Mouse (Mus musculus): ENCODE measurements around the gene Gipc3. TPM values are rescaled to one million over a fixed set of nuclear protein-coding genes. Genes with fewer than 3 reads are reported as not detected.
A peak's percentile ranks its signal among the peaks of the same experiment; 100 is the strongest.

The Gipc3 gene
- total RNA-seq, 2 experiments from 2014 or later: 0.12 to 0.28 TPM

DNA sequence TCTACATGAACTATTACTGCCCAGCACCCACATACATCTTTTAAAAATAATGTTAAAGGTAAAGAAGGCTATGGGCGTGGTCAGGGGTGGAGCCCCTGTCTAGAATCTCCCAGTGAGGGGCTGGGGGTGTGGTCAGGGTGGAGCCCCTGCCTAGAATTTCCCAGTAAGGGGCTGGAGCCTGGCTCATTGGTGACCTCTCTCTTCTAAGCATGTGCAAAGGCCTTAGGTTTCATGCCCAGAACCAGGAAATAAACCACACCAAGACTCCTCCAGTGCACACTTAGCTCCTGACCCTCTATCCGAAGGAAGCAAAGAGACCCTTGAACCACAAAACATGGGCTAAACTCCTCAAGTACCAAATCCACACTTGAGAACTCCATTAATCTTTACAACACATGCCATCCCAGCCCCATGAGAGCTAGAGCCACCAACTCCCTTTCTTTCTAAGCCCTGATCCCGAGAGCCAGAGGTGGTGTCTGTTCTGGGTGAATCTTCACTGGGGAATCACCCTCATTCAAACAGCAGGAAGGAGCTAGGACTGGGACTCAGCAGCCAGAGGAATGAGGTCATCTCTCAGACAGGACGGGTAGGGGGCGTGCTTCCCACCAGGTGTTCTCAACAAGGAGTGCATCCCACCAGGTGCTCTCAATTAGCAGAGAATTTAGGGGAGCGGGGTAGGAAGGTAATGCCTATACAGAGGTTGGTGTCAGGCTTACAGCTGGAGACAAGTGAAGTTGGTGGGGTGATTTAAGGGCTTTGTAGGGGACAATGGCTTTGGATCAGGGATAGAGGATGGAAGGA lies 33.7 kb upstream of the Gipc3 start:
- DNase-seq: no peak
- intact Hi-C loops (cut with DNase I): no loop called here

DNA sequence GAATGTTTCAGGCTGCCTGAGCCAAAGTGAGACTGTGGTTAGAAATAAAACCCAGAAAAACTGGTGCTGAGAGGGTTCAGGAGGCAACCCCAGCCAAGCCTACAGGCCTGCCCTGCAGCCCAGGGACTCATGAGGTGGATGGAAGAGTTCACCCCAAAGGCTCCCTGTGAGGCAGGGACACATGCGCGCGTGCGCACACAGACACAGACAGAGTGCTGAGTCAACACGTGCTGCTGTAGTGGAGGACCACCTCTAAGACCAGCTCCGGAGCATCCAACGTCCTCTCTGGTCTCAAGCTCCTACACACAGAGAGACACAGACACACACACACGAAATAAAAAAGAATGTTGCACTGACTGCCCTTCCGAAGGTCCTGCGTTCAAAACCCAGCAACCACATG lies 32.3 kb upstream of the Gipc3 start:
- DNase-seq: no peak
- intact Hi-C loops (cut with DNase I): no loop called here

DNA sequence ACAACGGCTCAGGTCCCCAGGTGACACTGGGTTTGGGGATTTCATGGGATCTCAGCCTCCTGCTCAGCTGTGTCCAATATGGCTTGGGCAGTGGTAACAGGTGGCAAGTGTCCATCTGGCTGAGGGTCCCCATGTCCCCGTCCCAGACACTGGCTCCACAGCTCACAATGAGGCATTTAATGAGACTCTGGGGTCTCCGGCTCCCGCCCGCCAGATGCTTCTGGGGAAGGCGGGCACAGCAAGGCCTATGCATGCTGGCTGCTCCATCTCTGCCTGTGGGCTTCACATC lies 24.1 kb upstream of the Gipc3 start:
- DNase-seq: no peak
- intact Hi-C loops (cut with DNase I): no loop called here

DNA sequence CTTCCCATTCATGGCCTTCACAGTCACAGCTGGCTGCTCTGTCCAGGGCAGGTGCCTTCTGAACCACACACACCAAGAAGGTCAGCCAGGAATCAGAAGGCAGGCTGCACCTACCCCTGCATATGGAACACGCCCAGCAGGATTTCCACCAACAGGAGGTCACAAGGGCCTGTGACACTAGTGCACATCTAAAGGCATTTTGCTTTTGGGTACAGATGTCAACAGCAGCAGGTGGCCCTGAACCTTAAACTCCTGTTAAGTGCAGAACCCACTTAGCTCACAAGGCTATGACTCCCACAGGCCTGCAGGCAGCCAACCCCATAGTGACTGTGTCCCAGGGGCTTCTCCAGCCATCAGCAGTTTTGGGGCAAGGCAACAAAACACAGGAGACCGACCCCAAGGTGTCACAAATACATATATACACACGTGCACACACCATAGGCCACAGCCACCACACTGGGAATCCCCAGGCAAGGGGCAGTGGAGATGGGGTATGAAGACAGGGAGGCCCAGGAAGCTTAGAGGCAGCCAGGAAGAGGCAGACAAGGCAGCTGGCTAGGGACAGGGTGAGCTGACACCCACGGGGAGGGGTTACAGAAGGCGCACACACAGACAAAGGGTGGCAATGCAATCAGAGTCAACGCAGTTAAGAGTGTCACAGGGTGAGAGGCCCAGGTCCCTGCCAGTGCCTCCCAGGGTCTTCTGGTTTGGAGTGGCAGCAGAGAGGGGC lies 23.6 kb upstream of the Gipc3 start:
- DNase-seq: no peak
- intact Hi-C loops (cut with DNase I): no loop called here

DNA sequence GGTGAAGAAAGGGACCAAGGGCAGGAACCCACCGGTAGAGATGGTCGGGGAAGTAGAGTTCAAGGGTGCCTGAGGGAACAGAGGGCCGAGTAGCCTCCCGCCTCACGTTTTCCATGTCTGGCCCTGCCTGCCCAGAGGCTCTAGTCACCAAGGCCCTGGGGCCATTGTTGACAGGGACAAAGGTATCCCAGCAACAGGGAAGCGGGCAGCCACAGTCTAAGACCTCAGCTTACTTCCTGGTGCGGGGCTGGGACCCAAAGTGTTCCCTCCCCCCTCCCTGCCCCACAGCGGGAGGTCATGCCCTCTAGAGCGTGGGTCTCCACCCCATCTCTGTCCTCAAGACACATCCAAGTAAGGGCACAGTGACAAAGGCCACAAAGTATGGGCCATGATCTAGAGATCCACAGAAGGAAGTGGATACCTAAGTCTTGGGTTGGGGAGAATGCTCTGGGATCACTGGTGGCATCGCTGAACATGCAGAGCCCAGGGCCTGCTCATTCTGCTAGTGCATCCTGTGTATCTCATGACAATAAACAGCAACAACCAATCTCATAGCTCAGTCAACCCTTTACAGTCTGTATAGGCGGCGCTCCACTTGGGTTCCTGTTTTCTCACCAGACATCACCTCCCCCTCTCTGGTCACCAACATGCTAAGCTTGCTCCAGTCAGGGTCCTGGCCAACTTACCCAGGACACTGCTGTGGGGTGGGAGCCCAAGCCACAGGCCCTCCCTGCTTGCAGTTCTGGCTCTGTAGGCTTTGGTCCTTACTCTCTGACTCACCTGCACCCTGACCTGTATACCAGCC lies 22.8 kb upstream of the Gipc3 start, which contains the start of gene 4930404N11Rik:
Gene 4930404N11Rik, minus strand, starts transcription at position 145 of the 805 bp plus-strand sequence.
- intact Hi-C loops (cut with DNase I): no loop called here
- no peak for DNase-seq

DNA sequence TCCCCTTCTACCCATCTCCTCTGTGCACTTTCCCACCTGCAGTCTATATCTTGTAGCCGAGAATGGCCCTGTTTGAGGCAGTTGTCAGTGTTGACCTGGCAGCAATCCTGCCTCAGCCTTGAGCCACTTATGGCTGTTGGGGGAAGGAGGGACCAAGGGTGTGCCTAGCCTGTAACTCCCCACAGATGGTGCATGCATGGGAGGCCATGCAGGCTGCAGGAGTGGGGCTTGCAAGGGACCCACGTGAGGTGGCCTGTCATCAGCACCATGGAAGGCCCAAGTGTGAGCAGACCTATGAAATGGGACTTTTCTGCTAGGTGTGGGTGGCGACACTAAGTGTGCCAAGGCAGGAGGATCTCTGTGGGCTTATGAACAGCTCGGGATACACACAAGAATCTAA lies 22.0 kb upstream of the Gipc3 start:
- intact Hi-C loops (cut with DNase I): no loop called here
- DNase-seq: no peak

DNA sequence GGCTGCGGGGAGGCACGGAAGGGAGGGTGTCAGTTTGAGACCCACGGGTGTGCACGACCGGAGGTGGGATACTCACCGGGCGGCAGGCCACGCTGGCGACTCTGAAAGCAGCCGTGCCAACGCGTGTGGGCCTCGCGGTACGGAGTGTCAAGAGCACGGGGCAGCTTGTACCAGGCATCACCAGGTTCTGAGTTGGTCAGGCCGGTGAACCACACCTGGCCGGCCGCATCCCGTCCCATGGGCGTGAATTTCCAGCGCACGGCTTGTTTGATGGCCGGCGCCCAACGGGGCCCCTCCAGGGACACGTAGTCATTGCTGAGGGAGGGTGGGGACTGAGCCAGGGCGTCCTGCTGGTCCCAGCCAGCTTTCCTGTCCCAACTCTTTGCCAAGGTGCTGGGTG lies 21.6 kb upstream of the Gipc3 start:
- DNase-seq: no peak
- intact Hi-C loops (cut with DNase I): no loop called here

DNA sequence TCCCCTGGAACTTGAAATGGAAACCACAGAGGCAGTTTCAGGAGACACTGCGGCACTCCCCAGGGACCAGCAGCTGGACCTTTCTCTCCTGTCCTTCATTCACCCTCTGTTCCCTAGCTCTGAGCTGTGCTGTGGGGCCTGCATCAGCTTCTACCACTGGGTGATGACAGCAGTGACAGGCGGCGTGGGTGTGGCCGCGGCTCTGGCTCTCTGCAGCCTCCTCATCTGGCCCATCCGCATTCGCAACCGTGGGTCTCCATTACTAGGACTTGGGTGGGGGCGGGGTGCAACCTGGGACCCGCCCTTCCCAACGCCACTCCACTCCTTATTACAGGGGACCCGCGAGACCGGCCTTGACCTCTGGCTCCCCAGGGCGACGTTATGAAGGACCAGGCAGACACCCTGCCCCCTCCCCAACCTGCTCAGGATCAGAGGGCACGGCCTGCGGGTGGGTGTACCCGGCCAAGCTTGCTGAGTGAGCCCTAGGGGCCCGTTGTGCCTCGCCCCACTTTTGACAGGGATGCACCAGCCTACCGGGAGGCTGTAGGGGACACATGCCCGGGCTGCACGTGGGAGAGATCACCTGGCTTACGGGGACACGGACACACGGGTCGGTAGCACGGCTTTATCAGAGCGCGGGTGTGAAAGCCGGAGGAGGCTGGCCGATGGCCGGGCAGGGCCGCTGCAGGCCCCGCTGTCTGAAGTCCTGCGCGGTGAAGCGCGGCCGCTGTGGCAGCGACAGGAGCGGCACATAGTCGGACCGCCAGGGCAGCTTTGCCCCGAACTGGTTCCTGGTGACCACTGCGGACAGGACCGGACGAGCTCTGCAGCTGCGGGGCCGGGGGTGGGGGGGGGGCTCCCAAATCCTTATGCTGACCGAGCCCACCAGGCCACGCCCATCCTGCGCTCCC lies 20.6 kb upstream of the Gipc3 start:
- no peak for DNase-seq
- intact Hi-C loops (cut with DNase I): no loop called here

DNA sequence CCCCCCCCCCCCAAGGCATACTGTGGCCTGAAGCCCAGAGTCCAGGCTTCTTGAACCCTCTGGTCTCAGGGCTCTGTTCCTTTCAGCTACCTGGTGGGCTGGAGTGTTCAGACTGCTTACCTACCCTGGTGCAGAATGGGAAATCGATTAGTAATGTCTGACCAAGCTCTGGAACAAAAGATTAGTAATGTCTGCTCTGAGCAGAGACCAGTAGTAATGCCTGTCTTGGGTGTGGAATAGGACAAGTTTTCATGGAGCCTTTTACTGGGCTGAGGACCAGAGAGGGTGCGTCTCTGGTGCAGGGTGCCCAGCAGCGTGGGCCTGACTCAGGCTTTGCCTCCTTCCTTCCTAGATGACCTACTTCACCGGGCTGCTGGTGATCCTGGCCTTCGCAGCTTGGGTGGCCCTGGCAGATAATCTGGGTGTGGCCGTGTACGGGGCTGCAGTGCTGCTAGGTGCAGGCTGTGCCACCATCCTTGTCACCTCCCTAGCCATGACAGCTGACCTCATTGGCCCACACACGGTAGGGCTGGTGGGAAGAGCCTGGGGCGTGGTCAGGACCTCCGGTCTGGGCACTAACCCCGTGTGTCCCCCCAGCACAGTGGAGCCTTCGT lies 19.4 kb upstream of the Gipc3 start:
- DNase-seq: no peak
- intact Hi-C loops (cut with DNase I): no loop called here

DNA sequence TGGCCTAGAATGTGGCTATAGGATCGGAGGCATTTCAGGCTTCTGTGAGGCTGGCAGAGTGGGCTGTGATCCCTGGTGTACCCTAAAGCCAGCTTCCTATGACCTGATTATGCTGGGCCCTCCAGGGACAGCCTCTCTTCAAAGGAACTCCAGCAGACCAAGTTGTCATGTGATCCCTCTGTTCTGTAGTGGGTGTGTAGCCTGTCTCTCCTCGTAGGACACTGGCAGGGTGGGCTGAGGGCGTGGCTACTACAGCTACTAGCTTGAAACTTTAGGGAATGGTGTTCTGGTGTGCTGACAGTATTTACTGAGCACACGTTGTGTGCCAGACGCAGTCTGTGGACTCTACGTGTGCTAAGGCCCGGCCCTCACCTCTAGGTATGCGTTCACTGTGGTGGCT lies 17.7 kb upstream of the Gipc3 start:
- no peak for DNase-seq
- intact Hi-C loops (cut with DNase I): no loop called here

DNA sequence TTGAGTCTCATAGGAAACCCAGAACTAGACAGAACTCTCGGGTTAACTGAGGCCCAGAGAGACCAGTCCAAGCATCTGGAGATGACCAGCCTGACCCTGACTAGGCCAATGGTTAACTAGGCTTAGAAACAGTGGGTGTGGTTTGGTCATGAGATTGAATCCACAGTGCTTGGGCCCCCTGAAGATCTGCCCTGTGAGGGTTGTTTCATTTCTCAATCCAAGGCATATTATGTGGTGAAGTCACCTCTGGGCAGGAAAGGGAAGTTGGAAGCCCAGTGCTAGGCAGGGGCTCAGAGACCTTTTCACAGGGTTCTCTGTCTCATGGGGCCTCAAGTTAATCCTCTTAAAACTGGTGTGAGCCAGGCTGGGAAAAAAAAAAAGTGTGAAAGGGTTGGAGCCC lies 15.8 kb upstream of the Gipc3 start:
- no peak for DNase-seq
- intact Hi-C loops (cut with DNase I): no loop called here

DNA sequence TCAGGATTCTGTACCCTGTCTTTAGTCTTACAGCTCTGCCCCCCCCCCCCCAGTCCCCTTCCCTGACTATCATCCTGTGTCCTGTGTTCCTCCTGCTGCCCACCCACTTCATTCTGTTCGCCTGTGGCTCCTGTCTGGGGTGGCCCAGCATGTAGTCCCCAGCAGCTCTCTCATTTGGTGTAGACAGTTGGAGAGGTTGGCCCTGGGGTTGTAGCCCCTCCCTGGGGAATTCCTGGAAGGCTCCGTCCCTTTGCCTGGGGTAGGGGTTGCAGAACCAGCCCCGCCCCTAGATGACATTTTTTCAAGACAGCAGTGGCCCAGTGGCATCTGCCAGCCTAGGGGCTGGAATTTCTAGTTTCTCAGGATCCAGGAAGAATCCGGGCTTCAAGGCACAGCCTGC lies 15.1 kb upstream of the Gipc3 start:
- no peak for DNase-seq
- intact Hi-C loops (cut with DNase I): no loop called here

DNA sequence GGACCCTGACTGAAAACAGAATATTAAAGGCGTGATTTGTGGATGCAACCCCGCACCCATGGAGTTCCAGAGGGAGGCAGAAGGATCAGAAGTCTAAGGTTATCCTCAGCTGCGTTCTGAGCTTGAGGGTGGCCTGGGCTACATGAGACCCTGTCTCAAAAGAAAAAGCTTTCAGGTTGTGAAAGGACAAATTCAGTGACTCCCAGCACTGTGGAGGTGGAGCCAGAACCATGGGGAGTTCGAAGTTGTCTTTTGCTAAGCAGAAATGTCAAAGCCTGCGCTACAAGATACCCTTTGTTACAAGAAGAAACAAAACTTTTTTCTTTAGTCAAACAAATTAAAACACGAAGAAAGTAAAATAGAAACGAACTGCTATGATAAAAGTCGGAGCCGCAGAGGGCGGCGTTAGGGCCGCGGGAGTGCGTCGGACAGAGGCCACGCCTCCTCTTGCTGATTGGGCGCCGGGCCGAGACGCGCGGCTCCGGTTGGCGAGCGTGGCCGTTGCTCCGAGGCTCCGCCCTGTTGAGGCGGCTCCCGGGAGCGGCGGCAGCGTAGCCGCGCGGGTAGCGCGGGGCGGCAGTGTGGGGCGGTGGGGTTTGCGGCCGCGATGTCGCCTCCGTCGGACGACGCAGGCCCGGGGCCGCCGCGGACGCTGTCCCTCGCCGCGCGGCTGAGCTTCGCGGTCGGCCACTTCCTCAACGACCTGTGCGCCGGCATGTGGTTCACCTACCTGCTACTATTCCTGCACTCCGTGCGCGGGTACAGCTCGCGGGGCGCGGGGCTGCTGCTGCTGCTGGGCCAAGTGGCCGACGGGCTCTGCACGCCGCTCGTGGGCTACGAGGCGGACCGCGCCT lies 14.2 kb upstream of the Gipc3 start, which contains the start of gene Mfsd12:
Gene Mfsd12, plus strand, starts transcription at position 501 of the 854 bp plus-strand sequence.
- DNase-seq: peak; percentile 94
- intact Hi-C loops (cut with DNase I): no loop called here

DNA sequence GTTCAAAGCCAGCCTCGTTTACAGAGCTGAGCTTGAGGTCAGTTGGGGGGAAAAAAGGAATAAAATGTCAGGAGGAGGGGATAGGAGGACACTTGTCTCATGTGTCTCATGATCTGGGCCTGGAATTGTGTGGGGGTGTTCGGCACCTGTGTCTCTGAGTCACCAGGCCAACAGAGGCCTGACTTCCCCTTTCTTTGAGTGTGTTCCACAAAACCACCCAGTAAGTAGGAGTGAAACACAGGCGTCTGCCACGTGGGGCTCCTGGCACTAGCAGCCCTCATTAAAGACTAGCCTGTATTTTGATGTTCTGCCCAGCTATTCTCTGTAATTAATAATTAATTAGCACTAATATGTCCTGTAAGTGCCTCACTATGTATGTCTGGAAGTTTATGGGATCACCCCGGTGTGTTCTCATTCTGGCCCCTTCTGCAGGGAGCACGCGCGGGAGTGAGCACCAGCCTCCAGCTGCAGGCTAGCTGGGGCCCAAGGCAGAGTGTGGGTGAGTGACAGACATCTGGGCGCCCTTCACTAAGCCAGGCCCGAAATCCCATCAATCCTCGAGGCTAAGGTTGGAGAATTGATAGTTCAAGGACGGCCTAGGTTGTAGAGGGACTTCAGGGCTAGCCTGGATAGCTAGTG lies 13.4 kb upstream of the Gipc3 start:
- no peak for DNase-seq
- intact Hi-C loops (cut with DNase I): no loop called here

DNA sequence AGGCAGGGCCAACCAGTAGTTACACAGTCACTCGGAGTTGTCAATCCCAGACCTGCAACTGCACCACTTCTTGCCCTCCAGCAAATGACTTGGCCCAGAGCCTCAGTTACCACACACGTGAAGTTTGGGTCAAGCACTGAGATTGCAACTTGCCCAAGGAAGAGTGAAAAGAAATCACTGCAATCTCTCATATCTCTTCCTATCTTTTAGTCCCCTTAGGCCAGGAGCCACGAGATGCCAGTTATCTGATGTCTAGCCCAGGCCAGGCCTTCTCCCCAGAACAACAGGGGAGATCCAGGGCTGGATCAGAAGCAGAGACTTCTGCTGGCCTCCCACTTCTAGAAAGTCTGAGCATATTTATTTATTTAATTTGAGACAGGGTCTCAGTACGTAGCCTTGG lies 12.5 kb upstream of the Gipc3 start:
- intact Hi-C loops (cut with DNase I): no loop called here
- DNase-seq: no peak

DNA sequence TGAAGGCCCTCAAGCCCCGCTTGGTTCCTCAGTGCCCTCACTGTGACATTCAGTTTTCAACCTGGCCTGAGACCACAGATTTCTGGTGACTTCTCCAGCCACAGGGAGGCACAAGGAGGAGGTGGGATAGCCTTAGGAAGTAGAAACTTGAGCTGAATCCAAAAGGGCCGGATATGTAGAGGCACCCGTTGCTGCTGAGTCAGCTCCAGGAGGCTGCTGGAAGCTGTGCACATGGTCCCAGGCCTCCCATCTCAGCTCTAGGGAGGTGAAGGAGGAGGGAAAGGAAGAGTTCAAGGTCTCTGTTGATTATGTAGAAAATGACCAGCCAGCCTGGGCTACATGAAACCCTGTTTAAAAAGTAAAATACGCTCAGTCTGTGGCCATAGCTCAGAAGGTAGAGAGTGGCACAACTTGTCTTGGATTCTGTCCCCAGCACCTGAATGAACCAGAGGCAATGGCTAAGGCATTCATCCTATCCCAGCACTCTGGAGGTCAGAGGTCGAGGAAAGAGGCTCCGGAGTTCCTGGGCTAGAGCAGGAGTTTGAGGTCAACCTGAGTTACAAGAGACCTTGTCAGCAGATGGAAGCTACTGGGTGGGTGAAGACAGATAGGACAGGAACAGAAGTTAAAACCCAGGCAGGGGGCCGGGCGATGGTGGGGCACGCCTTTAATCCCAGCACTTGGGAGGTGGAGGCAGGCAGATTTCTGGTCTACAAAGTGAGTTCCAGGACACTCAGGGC lies 11.8 kb upstream of the Gipc3 start:
- DNase-seq: no peak
- intact Hi-C loops (cut with DNase I): loop anchor here (5.0 kb wide), 1 partner anchor 68 kb away; no protein-coding TSS in a partner anchor

DNA sequence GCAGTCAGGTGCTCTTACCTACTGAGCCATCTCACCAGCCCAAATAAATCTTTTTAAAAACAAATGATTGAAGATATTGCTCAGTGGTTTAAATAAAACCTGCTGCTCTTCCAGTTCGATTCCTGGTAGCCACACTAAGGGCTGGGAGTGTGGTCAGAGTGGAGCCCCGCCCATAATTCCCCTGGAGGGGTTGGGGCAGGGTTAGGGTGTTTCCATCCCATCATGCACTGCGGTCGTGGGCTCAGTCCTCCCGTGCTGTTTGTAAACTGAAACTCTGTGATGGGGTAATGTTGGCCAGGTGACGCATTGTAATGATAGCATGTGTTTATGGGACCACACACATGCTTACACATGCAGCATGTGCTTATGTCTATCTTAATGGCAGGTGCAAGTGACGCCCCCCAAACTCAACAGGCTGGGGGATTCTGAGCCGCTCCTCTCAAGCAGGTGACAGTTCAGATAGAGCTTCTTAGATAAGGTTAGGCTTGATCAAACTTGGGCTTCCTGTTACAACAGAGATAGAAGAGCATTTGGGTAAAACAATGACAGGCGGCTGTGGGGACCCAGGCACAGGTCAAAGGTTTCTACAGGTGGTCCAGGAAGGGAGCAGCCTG lies 8.7 kb upstream of the Gipc3 start:
- intact Hi-C loops (cut with DNase I): loop anchor here (5.0 kb wide), 1 partner anchor 64 kb away; no protein-coding TSS in a partner anchor
- no peak for DNase-seq
